Mouse (Mus musculus): ENCODE results near the gene Ankrd35. TPM values are rescaled to one million over a fixed set of nuclear protein-coding genes. Genes with fewer than 3 reads are reported as not detected.
A peak's percentile ranks its signal among the peaks of the same experiment; 100 is the strongest.

The Ankrd35 gene
- polyA plus RNA-seq (2015; fragmentation: Nextera tagmentation; extraction: Ambion mirVana): 0.48 and 0.49 TPM in 2 replicates

DNA sequence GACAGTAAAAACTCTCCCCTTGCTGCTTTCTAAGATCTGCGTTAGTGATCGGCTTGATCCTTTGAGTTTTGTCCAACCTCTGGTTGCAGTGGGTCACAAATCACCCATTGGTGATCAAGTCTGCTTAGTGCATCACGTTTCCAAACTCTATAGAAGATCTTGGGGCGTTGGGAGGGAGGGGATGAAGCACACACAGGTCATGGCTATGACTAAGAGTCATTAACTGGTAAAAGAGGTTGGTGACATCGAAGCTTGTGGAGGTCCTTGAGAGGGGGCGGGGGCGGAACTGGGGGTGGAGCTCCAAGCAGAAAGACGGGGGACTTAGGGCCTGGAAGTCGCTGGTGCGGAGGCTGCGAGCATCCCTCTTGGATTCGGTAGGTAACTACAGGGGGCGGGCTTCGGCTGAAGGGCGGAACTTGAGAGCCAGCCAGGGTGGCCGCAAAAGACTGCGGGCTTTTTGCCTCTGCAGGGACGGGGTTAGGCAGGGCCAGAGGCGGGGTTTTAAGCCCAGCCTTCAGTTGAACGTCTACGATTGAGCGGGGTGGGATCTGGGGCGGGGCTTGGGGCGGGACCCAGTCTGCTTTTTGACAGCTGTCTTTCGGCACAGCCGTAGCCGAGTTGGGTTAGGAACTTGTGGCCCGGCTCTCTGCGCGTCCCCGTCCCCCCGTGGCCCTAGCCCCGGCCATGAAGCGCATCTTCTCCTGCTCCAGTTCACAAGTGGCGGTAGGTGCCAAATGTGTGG, at the start of gene Ankrd35:
TSS of gene Ankrd35 (plus strand) at position 405 of the 742 bp plus-strand sequence.
- Histone ChIP-seq H3K9ac (peak within 1 kb of the TSS; percentile 12), H3K4me3 (replicated peaks) (peak within 1 kb of the TSS; percentile 39), H3K27ac (no peak within 1 kb of the TSS), H3K9me3 (no peaks in the 10 kb centered on the region), H3K27me3 (replicated peaks) (no peaks in the 10 kb centered on the region), H3K4me1 (replicated peaks) (peaks cover 8% of the 10 kb centered on the region; the same call in 1 of the 2 replicates), H3K36me3 (no peaks in the 10 kb centered on the region), H3K4me2 (replicated peaks) (peak within 1 kb of the TSS; percentile 87)
- peak; percentile 94 for ATAC-seq
- 6% methylated on average over 35 of the region's 35 CpGs for WGBS

DNA sequence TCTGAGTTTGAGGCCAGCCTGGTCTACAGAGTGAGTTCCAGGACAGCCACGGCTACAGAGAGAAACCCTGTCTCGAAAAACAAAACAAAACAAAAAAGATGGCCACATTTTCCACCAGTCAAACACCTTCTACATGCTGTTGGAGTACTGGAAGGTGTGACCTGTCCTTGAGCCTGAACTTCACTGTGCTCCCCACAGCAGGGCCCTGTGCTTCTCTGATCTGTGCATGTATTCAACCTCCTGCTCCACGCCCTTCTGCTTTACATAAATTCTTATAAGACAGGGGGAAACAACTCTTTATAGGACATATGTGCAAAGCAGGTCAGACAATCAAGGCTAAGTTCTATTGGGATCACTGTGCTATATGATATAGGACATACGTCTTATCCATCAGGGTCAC, 46.7 kb upstream of the Ankrd35 start:
- WGBS: 92% methylated on average over 4 of the region's 4 CpGs
- no peak for ATAC-seq
- Histone ChIP-seq H3K4me3 (replicated peaks) (no peak overlapping the region), H3K4me2 (replicated peaks) (no peak overlapping the region), H3K4me1 (replicated peaks) (no peaks in the 10 kb centered on the region), H3K9me3 (no peaks in the 10 kb centered on the region), H3K27me3 (replicated peaks) (no peaks in the 10 kb centered on the region), H3K27ac (no peak overlapping the region), H3K36me3 (peaks cover 17% of the 10 kb centered on the region; the same call in 1 of the 2 replicates), H3K9ac (no peak overlapping the region)

DNA sequence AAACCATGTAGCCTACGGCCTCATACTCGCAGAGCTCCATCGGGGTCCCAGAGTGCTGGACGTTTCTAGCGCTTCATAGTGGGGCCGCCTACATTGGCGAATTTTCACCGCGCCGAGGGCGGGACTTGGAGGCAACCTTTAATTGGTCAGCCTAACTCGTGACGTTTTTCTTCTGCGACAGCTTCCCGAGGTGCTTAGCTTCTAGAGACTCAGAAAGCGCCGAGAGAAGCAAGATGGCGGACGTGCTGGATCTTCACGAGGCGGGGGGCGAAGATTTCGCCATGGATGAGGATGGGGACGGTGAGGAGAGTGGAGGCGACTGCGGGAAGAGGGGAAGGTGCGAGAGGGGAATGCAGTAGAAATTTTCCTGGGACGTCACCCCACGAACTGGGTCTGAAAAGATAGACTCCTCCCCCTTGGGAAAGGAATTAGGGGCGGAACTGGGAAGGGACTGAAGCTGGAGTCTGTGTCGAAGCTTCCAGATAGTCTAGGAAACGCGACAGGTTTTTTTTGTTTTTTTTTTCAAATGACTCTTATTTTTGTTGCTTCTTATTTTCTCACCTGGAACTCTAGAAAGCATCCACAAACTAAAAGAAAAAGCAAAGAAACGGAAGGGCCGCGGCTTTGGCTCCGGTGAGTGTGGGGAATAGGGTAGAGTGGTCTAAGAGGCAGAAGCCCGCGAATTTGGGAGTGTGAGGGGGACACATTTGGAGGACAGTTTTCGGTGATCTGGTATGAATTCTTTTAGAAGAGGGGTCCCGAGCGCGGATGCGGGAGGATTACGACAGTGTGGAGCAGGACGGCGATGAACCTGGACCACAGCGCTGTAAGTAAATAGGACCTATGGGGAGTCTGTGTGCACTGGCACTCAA, 40.0 kb upstream of the Ankrd35 start, which contains the start of gene Rbm8a:
TSS of gene Rbm8a (plus strand) at position 205 of the 872 bp plus-strand sequence.
- Histone ChIP-seq H3K36me3 (peaks cover 13% of the 10 kb centered on the region; the same call in 1 of the 2 replicates), H3K27me3 (replicated peaks) (no peaks in the 10 kb centered on the region), H3K4me2 (replicated peaks) (peak within 1 kb of the TSS; percentile 67), H3K4me3 (replicated peaks) (peak within 1 kb of the TSS; percentile 68), H3K9me3 (no peaks in the 10 kb centered on the region), H3K4me1 (replicated peaks) (peaks cover 10% of the 10 kb centered on the region), H3K27ac (peak within 1 kb of the TSS; percentile 83), H3K9ac (peak within 1 kb of the TSS; percentile 73)
- peak; percentile 96 for ATAC-seq
- 1% methylated on average over 48 of the region's 48 CpGs for WGBS

DNA sequence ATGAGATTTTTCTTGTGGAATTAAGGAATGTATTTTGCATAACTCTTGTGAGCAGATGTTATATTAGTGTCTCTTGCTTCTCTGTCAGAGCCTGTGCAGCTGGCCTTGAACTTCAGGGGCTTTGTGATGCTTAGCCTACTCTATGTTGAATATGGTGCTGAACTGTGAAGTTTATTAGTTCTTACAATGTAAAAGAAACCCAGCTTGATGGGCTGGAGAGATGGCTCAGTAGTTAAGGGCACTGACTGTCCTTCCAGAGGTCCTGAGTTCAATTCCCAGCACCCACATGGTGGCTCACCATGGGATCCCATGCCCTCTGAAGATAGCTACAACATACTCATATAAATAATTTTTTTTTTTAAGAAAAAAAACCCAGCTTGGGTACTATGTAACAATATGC, 37.9 kb upstream of the Ankrd35 start:
- Histone ChIP-seq H3K9ac (no peak overlapping the region), H3K36me3 (peaks cover 13% of the 10 kb centered on the region; the same call in 1 of the 2 replicates), H3K4me3 (replicated peaks) (no peak overlapping the region), H3K27me3 (replicated peaks) (no peaks in the 10 kb centered on the region), H3K27ac (no peak overlapping the region), H3K9me3 (no peaks in the 10 kb centered on the region), H3K4me2 (replicated peaks) (no peak overlapping the region), H3K4me1 (replicated peaks) (peaks cover 21% of the 10 kb centered on the region)
- ATAC-seq: no peak

DNA sequence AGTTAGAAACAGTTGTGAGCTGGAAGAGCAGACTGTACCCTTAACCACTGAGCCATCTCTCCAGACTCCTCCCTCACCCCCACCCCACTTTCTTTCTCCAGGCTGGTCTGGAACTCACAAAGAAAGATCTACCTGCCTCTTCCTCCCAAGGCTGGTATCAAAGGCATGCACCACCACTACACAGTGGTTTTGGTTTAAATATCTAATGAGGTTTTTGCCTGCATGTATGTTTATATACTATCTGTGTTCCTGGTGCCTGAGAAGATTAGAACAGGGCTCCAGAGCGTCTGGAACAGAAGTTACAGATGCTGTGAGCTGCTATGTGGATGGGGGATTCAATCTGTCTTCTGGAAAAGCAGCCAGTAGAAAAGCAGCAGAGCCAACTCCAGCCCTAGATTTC, 35.9 kb upstream of the Ankrd35 start:
- ATAC-seq: no peak
- no peak overlapping the region for H3K27ac ChIP-seq
- H3K9ac ChIP-seq: no peak overlapping the region
- no peaks in the 10 kb centered on the region for H3K27me3 ChIP-seq (replicated peaks)
- peaks cover 19% of the 10 kb centered on the region; the same call in 1 of the 2 replicates for H3K36me3 ChIP-seq
- 60% methylated on average over 1 of the region's 1 CpGs for WGBS
- H3K9me3 ChIP-seq: no peaks in the 10 kb centered on the region
- H3K4me2 ChIP-seq (replicated peaks): no peak overlapping the region
- H3K4me1 ChIP-seq (replicated peaks): peaks cover 21% of the 10 kb centered on the region
- H3K4me3 ChIP-seq (replicated peaks): no peak overlapping the region

DNA sequence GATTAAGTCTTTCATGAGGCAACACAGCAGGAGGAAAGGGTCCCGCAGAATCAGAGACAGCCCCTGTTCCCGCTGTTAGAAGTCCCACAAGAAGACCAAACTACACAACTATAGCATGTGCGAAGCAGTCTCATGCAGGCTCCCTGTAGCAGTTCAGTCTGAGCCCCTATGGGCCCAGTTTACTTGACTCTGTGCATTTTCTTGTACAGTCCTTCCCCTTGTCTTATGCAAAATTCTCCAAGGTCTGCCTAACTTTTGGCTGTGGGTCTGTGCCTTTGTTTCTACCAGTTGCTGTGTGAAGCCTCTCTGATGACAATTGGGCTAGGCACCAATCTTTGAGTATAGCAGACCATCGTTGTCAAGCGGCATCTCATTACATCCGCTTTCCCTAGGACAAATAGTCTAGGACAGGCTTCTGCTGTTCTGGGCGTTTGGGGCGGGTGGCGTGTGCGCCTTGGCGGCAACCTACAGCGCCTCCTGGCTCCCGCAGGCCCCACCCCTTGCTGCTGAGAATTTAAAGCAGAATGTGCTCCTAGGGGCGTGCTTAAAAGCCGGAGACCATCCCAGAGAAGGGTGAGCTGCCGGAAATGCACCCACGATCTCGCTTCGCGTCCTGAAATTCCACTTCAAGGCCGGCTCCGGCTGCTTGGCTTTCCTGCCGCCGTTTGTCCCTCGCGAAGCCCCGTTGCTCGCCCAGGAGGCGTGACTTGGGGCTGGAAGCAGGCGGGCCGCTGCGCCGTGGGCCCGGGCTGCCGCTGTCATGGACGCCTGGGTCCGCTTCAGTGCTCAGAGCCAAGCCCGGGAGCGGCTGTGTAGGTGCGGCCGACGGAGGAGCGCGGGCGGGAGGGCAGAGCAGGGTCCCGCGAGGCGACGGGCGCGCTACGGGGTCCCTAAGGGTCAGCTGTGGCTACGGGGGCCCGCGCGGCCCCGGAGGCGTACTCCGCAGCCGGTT, 34.7 kb upstream of the Ankrd35 start, which contains the start of the genes Pex11b and Gm42957:
TSS of gene Pex11b (plus strand) at position 449 of the 952 bp plus-strand sequence.
TSS of gene Gm42957 (plus strand) at position 547 of the 952 bp plus-strand sequence.
- peak within 1 kb of the TSS; percentile 98 for H3K4me3 ChIP-seq (replicated peaks)
- H3K9ac ChIP-seq: peak within 1 kb of the TSS; percentile 99
- no peaks in the 10 kb centered on the region for H3K9me3 ChIP-seq
- peaks cover 19% of the 10 kb centered on the region; the same call in 1 of the 2 replicates for H3K36me3 ChIP-seq
- H3K4me1 ChIP-seq (replicated peaks): peaks cover 21% of the 10 kb centered on the region
- 2% methylated on average over 57 of the region's 60 CpGs for WGBS
- peak; percentile 94 for ATAC-seq
- no peaks in the 10 kb centered on the region for H3K27me3 ChIP-seq (replicated peaks)
- H3K4me2 ChIP-seq (replicated peaks): peak within 1 kb of the TSS; percentile 81
- peak within 1 kb of the TSS; percentile 90 for H3K27ac ChIP-seq

DNA sequence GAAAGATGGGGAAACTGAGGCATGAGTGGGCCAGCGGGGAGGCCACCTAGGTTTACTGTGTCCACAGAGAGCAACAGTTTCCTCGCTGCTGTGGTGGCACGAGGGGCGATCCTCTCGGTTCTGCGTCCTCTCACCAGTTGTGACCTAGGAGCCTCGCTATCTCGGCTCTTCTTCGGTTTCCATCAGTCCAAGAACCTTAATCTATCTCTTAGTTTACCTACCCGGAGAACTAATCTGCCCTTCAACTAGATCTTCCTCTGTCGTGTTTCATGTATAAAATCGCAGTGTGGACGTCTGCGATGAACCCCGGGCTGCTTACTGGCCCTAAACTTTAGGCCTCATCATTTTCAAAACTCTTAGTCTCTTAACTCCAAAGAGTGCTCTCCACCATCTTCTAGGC, 34.0 kb upstream of the Ankrd35 start:
- peak overlapping the region; percentile 90 for H3K27ac ChIP-seq
- 8% methylated on average over 15 of the region's 15 CpGs for WGBS
- H3K36me3 ChIP-seq: peaks cover 19% of the 10 kb centered on the region; the same call in 1 of the 2 replicates
- H3K9me3 ChIP-seq: no peaks in the 10 kb centered on the region
- peaks cover 18% of the 10 kb centered on the region for H3K4me1 ChIP-seq (replicated peaks)
- H3K27me3 ChIP-seq (replicated peaks): no peaks in the 10 kb centered on the region
- ATAC-seq: peak; percentile 39
- H3K9ac ChIP-seq: peak overlapping the region; percentile 99
- H3K4me2 ChIP-seq (replicated peaks): peak overlapping the region; percentile 81
- peak overlapping the region; percentile 98 for H3K4me3 ChIP-seq (replicated peaks)

DNA sequence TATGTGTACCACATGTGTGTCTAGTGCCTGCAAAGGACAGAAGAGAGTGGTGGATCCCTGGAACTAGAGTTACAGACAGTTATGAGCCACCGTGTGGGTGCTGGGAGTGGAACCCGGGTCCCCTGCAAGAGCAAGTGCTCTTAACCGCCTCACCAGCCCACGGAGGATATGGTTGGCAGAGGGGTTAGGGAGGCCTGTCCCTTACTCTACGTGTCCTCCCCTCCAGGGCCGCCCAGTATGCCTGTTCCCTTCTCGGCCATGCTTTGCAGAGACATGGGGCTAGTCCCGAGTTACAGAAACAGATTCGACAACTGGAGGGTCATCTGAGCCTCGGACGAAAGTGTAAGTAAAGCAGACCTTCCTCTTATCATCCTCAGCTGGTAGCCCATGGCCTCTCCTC, 33.5 kb upstream of the Ankrd35 start:
- 68% methylated on average over 11 of the region's 11 CpGs for WGBS
- peak overlapping the region; percentile 99 for H3K9ac ChIP-seq
- peaks cover 23% of the 10 kb centered on the region; the same call in 1 of the 2 replicates for H3K36me3 ChIP-seq
- peak overlapping the region; percentile 98 for H3K4me3 ChIP-seq (replicated peaks)
- 0 out of 2 replicates have a peak overlapping the region, but pooled peaks have one; percentile 22 for H3K27ac ChIP-seq
- ATAC-seq: no peak
- H3K27me3 ChIP-seq (replicated peaks): no peaks in the 10 kb centered on the region
- H3K4me2 ChIP-seq (replicated peaks): peak overlapping the region; percentile 81
- H3K4me1 ChIP-seq (replicated peaks): peaks cover 15% of the 10 kb centered on the region
- no peaks in the 10 kb centered on the region for H3K9me3 ChIP-seq

DNA sequence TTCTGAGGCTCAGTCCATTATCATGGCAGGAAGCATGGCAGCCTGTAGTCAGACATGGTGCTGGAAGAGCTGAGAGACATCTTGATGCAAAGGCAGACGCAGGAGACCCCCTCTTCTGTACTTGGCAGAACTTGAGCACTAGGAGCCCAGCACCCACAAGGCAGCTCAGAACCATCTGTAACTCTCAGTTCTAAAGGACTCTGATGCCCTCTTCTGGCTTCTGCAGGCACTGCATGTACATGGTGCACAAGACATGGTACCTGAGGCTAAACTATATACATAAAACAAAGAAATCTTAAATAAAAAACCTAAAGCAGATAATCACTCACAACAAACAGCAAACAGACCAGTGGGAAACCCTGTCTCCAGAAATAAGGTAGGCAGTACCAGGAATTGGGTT, 30.7 kb upstream of the Ankrd35 start:
- Histone ChIP-seq H3K27me3 (replicated peaks) (no peaks in the 10 kb centered on the region), H3K9ac (no peak overlapping the region), H3K4me2 (replicated peaks) (no peak overlapping the region), H3K36me3 (peaks cover 18% of the 10 kb centered on the region), H3K4me1 (replicated peaks) (peaks cover 15% of the 10 kb centered on the region), H3K4me3 (replicated peaks) (no peak overlapping the region), H3K9me3 (no peaks in the 10 kb centered on the region), H3K27ac (no peak overlapping the region)
- ATAC-seq: no peak
- WGBS: 92% methylated on average over 1 of the region's 1 CpGs

DNA sequence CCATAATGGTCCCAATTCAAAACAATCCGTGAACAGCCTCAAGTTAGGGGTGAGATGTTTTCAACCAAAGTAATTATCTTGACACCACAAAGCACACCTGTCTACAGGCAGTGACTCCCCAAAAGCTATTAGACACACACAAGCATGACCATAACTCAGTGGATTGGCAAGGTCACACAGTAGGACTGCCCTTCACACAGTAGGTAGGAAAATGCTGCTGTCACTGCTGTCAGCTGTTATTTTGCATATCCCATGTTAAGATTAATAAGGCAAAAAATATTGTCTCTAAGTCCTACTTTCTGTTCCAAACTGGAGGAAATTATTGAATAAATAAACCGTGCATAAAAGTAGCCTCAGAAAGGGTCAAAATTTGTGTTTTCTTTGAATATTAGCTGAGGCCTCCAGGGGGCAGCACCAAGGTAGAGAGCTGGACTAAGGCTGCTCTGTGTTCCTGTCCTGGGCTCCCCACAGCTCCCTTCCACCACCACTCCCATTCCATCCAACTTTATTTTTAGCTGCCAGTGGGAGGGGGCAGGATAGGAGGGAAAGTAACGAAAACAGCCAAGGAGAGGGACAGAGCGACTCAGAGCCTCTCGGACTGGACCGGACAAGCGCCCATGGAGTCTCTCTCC, 24.8 kb upstream of the Ankrd35 start, which contains the start of gene Itga10:
TSS of gene Itga10 (plus strand) at position 567 of the 632 bp plus-strand sequence.
- no peak within 1 kb of the TSS for H3K9ac ChIP-seq
- H3K27me3 ChIP-seq (replicated peaks): no peaks in the 10 kb centered on the region
- no peak within 1 kb of the TSS for H3K4me3 ChIP-seq (replicated peaks)
- WGBS: 57% methylated on average over 7 of the region's 7 CpGs
- peaks cover 17% of the 10 kb centered on the region for H3K36me3 ChIP-seq
- no peak within 1 kb of the TSS for H3K4me2 ChIP-seq (replicated peaks)
- no peak for ATAC-seq
- no peaks in the 10 kb centered on the region for H3K9me3 ChIP-seq
- H3K27ac ChIP-seq: no peak within 1 kb of the TSS
- H3K4me1 ChIP-seq (replicated peaks): no peaks in the 10 kb centered on the region

DNA sequence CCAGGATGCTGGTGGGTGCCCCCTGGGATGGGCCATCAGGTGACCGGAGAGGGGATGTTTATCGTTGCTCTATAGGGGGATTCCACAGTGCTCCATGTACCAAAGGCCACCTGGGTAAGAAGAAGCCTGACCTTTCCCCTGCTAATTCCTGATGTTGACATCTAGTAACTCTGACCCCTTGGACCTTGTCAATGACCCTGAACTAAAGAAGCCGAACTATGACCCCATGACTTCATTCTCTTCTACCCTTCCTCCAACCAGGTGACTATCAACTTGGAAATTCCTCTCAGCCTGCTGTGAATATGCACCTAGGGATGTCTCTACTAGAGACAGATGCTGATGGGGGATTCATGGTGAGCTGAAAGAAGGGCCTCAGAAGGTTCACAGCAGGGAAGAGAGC, 22.6 kb upstream of the Ankrd35 start:
- no peaks in the 10 kb centered on the region for H3K9me3 ChIP-seq
- H3K36me3 ChIP-seq: peaks cover 13% of the 10 kb centered on the region
- H3K4me2 ChIP-seq (replicated peaks): no peak overlapping the region
- H3K4me3 ChIP-seq (replicated peaks): no peak overlapping the region
- no peaks in the 10 kb centered on the region for H3K4me1 ChIP-seq (replicated peaks)
- H3K27ac ChIP-seq: no peak overlapping the region
- no peak for ATAC-seq
- no peak overlapping the region for H3K9ac ChIP-seq
- 81% methylated on average over 3 of the region's 3 CpGs for WGBS
- no peaks in the 10 kb centered on the region for H3K27me3 ChIP-seq (replicated peaks)

Measured in intestine, embryonic 15.5 days (tissue).